Mouse (Mus musculus): ENCODE measurements around the gene Gm20388.

DNA sequence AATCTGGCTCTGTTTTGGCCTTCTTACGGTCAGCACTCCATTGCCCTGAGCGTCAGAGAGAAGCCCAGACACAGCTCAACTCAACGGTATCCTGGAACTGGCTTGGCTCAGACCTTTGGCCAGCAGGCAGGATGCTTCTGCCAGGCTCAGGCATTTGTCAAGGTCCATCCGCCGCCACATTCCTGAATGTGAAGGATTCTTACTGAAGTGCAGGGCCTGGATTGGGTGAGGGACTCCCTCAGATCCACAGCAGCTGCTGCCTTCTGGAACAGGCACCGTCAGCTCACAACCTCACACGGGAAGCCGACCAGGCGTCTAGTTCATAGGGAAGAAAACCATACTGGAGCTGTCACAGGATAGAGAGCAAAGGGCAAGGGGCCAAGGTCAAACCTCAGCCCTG lies 1436.2 kb downstream of the Gm20388 start:
- TF ChIP-seq TAL1 (IDR thresholded peaks at IDR 0.05; ENCODE audit: low read length) = no peak
- TF ChIP-seq GATA1 (IDR thresholded peaks at IDR 0.05; ENCODE audit: low read length) = no peak

Measured in erythroblast, embryonic 14.5 days (primary cell).